Mouse (Mus musculus): ENCODE measurements around the gene Dock1.

DNA sequence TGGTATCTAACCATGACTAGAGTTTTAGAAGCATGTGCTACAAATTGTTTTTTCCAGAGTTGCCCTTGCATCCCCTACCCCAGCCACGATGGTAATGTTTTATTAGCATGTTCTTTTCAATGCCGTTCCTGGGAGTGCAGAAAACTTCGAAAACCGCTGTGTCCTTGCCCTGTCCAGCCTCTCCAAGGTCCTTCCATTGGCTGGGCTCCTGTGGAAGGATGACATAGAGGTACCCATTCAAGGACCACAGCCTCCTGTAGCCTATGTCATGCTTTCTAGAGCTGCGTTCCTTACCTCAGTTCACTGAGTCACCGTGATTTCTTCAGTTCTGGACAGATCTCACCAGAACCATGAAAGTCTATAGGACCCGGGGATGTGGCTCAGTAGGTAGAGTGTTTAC is 431.5 kb downstream of the Dock1 start:
- no peak for TF ChIP-seq CTCF (IDR thresholded peaks at IDR 0.05; ENCODE audit: extremely low read depth, insufficient read depth, low read length)
- TF ChIP-seq POLR2A (IDR thresholded peaks at IDR 0.05; ENCODE audit: extremely low read depth, insufficient read depth, low read length) = no peak
